Mouse (Mus musculus) embryo, embryonic 10.5 days (tissue): ENCODE measurements around the gene Ciao2a.

Experiments used
- DNase-seq: peaks from one replicate; pipeline ENCODE4 v3.0.0-alpha.2; 2015; ENCODE audit warnings: low spot score

Ciao2a gene

DNA sequence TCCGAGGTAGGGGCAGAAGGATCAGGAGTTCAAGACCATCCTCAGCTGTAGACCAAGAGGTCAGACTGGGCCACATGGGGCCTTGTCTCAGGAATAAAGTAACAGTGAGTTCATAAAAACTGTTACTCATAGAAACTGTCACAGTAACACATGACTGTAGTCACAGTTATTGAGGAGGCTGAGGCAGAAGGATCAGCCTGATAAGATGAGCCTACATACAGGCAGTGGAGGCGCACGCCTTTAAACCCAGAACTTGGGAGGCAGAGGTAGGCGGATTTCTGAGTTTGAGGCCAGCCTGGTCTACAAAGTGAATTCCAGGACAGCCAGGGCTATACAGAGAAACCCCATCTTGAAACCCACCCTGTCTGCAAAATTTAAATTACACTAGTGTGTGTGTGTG, 6.3 kb upstream of the Ciao2a start:
- no peak for DNase-seq

DNA sequence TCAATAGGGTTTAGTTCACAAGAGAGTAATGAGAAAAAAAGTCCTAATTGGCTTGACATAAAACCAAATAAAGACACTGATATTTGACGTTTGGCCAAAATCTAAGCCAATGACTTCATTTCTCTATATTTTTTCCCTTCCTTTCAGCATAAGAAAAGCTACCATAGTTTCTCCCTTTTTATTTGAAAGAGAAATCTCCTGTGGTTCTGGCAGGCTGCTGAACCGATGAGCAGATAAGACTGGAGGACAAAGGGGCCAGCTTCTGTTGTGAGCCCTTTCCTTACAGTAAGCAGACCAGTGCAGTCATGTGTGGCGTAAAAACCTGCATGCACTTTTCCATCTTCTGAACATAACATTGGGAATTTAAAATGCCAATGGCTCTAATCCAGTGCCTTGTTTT, 5.5 kb upstream of the Ciao2a start:
- no peak for DNase-seq

DNA sequence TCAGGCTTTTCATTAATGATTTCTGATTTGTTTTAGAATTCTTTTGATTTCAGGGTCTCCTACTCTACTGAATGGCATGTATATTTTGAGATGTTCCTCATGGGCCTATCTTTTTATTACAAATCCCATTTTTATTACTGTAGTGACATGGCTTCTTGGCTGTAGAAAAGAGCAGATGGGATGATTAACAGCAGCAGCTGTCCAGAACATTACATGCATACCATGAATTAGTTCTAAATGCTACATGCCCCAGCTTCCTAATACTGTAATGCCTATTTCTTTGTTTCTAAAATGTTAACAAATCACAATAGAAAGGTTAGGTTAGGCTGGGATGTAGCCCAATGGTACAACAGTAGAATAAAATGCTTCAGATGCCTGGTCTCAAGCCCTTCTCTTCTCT, 5.0 kb upstream of the Ciao2a start:
- no peak for DNase-seq

DNA sequence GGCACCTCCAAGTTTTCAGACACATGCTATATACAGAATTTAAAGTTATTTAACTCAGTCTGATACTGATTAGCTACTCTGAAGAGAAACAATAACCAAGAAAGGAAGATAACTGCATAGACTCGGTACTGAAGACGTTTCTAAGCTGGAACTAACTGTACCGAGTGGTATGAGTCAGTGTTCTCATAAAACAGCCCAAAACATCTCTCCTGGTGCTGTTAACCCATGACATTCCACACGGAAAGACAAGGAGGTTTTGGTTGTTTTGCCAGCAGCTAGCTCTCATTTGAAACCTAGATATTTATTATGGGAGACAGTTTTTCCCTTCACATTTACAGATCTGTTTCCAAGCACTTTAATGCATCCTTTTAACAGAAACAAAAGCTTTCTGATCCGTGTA, 2.8 kb upstream of the Ciao2a start:
- DNase-seq = no peak

DNA sequence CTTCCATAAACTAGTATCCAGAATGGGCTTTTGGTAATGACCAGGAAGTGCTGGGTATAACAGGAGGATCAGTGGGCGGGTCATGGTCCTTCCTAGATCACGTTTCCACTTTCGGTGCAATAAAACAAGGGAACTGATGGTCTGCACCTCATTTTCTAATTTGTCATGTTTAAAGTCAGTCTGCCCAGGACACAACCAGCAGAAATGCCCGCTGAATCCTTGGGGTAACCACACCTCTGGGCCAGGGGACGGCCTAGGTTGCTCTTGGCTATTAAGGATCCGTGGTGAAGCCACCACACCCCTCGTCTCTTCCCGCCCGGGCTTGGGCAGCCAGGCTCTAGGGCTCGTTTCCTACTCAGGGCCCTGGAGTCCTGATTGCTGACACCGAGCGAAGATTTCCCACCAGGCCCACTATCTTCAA, 2.3 kb upstream of the Ciao2a start:
- DNase-seq = peak; percentile 62

DNA sequence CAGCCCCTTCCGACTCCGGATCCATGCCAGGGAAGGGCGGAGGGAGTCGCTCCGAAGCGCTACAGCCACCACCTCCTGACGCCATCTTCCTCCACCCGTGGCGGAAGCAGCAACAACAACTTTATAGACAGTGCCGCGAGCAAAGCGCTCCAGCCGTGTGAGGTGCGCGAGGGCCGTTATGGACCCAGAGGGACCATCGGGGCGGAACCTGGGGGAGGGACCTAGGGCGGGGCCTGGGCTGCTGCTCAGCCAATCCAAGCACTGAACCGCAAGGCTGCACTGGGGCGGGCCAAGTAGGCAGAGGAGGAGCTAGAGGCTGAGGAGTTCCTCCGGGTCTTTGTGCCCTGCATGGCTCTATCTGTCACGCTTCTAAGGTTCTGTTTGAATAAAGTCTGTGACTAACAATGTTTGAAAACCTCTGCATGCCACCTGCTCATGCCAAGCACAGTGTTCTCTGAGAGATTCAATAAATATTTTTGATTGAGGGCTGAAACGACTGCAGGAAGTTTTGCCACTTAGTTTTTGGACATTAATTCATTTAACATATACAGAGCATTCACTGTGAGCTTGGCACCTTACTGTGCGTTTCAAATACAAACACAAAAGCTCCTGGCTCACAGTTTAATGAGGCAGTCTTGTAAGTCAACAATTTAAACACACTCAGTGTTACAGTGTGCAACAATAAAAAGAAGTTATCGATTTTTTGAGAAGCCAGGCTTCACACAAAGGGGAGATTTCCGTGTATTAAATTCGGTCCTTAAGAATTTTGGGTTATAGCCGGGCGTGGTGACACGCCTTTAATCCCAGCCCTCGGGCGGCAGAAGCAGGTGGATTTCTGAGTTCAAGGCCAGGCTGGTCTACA, 1.5 kb upstream of the Ciao2a start:
- peak; percentile 99 for DNase-seq

DNA sequence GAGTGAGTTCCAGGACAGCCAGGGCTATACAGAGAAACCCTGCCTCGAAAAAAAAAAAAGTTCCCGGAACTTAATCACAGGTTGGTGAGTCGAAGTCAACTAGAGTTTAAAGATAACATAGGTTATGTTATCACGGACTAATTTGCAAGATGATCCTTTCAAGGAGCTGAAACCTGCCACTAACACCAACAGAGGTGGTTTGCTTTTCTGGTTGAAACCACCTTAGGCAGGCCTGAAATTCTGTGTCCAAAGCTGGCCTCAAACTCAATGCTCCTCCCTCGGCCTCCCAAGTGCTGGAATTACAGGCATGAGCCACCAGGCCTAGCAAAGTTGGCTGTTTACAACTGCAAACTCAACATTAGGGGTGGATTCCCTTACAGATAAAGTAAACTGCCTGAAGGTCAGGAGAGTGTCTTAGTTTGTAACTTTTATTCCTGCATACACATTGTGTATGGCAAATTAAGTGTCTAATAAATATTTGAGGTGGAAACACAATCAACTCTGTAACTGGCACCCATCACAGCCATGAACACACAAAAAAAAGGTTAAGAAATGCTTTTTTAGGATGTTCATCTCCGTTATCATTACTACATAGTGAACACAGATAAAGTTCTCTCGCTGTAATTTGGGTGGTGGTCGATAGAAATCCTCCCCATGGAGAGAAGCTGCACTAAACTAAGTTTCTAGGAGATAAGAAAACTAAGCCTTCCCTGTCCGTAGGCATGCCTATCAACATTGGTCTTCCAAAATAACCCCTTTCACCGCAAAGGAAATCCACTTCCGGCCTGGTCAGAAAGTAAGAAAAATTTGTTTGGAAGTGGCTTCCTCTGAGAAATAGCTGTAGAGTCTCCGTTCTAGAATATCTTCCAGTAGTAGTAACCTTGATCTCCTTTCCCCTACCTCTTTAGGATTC, 612 bp upstream of the Ciao2a start:
- peak; percentile 42 for DNase-seq

DNA sequence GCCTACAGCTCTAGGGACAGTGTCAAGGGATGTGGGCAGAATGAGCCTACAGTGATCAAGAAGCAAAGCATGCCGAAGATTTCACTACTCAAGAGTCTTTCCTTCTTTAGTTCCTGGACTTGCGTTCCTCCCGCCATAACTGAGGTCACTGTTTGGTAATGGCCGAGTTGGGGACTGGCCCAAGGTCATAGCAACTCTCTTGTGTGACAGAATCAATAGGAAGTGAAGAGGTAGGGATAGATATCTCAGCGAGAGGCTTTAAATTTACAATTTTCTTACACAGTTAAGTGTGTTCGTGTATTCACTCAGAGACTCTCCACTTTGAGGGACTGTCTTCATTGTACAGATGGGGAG, 759 bp downstream of the Ciao2a start:
- DNase-seq = peak; percentile 42

DNA sequence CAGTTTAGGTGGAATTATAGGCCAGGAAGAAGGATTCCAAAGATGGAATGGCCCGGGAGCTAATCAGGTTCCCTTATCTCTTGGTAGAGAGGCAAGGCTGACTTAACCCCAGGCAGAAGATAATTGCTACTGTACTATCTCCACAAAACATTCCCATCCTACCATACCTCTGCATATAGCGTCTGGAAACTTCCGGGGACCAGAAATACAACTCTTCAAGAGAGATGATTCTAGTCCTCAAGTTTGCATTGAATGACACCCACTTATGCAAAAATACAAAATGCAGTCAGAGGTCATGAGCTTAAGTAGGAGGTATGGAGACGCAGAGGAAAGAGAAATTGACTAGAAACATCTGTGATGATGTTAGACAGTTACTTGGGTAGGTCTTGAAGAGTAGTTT, 1.5 kb downstream of the Ciao2a start:
- DNase-seq = no peak

DNA sequence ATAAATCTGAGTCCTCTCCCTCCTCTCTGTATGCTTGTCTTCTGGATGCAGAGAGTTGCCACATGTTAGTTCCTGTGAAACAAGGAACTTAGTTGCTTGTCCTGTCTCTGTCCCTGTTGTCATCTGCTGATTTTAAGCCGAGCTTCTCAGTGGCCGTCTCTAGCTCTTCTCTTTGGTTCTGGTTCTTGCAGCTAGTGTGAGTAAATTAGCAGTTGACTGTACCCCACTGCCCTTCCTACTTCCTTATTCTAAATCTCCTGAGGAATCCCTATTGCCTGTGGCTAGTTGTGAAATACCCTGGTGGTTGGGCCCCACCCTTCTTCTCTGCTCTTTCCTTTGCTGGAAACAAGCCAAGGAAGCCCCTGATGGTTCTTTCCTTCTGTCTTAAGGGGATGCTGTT, 5.1 kb downstream of the Ciao2a start:
- no peak for DNase-seq

DNA sequence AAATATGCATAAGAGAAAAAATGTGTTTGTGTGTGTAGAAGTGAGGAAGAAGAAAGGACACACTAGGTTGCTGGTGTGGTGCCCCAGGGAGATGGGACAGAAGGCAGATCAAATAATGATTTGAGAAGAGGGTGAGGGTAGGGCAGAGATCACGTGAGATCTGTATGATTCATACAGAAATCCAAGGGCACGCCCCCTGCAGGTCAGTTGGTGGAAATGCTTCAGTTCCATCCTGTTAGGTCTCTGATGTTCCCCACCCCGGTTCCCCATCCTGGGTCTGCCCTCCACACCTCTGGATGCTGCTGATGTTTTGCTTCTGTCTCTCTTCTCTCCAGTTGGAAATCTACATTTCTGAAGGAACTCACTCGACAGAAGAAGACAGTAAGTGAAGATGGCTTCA, 9.6 kb downstream of the Ciao2a start:
- DNase-seq = no peak

DNA sequence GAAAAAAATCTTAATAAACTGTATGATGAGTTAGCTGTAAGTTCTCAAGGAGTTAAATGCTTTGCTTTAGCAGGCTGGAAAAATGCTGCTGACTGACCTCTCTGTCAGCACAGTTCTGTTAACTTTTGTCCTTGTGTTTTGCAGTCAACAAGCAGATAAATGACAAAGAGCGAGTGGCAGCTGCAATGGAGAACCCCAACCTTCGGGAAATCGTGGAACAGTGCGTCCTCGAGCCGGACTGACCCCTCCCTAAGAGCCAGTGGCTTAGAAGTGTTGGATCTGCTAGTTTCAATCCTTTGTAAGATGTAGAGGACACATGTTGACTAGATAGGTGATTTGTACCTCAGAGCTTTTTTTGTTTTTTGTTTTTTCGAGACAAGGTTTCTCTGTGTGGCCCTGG, 11.8 kb downstream of the Ciao2a start:
- no peak for DNase-seq

DNA sequence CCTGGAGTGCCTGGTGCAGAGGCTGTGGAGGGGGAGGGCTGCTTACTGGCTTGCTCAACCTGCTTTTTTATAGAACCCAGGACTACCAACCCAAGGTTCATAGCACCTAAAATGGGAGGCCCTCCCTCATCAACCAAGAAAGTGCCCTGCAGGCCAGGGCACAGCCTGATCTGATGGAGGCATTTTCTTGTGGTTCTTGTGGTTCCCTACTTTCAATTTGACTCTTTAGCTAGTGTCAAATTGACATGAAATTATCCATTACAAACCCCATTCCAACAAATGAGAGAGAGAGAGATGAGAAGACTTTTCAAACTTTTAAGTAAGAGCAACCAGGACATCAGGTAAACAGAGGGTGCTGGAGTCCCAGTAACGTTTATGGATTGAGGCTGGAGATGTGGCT, 15.9 kb downstream of the Ciao2a start:
- DNase-seq = no peak

DNA sequence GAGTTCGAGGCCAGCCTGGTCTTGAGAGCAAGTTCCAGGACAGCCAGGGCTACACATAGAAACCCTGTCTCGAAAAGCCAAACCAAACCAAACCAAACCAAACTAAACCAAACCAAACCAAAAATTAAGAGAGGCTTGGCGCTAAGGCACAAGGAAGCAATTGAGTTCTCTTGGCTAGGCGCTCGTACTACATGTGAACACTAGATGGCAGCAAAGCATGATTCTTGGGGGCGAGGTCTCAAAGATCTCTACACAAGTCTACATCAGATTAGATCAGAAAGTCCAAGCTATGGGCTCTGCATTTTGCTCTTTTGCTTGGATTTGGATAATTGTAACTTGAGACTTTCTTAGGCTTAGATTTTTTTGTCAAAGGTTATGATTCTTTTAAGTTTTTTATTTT, 17.8 kb downstream of the Ciao2a start:
- peak; percentile 94 for DNase-seq

DNA sequence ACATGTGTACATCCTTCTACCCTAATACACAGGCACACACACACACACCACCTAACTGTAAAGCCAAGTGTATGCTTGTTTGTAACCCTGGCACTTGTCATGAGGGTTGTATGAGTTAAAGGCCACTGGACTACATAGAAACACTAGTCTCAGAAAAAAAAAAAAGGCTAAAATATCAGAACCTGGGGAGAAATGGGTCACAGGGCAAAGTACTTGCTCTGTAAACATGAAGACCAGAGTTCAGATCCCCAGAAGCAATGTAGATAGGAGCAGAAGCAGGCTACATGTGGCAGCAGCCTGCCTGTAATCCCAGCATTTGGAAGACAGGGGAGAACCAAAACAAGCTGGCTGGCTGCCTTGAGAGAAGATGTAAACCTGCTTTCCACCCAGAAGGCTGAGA, 19.7 kb downstream of the Ciao2a start:
- no peak for DNase-seq

DNA sequence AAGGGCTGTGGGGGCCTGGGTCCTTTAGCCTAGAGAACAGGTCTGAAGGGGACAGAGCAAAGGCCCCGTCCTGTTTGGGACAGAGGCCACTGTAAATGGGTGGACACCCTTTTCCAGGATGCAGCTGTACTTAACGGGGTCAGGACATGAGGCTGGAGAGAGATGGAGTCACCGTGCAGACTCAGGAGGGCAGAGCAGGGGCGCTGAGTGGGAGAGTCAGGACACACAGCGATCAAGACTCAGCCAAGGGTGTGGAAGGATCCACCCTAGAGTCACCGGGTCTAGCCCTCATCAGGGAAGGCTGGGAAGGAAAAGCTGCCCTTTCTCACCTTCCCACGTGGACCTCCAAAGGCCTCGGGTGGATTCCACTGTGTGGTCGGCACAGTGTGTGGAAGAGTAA, 25.6 kb downstream of the Ciao2a start:
- DNase-seq = no peak

DNA sequence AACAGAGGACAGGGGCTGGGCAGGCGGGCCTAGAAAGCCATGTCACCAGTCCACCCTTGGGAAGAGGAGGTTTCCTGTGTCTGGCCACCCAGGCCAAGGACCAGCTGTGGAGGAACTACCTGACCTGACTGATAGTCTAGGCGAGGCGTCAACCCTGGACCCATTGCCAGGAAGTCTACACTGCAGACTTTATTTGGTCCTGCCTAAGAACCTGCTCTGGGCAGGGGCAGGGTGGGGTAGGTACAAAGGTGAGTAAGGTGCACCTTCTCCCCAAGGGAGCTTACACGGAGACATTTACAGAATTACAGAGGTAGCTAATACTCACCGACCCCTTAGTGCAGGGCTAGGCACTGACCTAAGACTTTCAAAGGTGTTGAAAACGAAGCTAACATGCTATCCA, 27.2 kb downstream of the Ciao2a start:
- no peak for DNase-seq

DNA sequence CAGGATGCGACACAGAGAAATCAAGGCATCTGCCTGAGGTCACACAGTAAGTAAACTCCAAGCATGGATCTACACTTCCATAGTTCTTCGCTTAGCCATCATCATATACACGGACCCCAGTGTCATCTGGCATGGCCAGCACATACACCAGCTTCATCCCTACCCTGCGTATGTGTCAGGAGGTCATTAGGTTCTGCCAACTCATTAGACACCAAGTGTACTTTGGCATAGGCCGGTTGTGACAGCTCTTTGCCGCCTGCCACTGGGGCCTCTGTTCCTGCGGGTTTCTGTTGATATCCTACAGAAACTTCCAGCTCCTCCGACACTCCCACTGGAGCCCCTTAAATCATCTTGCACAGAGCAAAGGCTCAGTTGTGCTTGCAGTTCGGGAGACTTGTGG, 27.6 kb downstream of the Ciao2a start:
- no peak for DNase-seq

DNA sequence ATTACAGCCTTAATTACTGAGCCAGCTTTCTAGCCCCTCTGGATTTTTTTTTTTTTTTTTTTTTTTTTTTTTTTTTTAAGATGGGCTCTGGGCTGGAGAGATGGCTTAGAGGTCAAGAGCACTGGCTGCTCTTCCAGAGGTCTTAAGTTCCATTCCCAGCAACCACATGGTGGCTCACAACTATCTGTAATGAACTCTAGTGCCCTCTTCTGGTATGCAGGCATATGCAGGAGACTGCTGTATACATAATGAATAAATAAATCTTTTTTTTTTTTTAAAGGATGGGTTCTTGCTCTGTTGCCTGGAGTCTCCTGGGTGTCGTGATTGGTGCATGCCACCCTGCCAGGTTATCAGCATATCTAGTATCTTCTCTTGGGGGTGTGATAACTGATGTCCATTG, 29.1 kb downstream of the Ciao2a start:
- no peak for DNase-seq

DNA sequence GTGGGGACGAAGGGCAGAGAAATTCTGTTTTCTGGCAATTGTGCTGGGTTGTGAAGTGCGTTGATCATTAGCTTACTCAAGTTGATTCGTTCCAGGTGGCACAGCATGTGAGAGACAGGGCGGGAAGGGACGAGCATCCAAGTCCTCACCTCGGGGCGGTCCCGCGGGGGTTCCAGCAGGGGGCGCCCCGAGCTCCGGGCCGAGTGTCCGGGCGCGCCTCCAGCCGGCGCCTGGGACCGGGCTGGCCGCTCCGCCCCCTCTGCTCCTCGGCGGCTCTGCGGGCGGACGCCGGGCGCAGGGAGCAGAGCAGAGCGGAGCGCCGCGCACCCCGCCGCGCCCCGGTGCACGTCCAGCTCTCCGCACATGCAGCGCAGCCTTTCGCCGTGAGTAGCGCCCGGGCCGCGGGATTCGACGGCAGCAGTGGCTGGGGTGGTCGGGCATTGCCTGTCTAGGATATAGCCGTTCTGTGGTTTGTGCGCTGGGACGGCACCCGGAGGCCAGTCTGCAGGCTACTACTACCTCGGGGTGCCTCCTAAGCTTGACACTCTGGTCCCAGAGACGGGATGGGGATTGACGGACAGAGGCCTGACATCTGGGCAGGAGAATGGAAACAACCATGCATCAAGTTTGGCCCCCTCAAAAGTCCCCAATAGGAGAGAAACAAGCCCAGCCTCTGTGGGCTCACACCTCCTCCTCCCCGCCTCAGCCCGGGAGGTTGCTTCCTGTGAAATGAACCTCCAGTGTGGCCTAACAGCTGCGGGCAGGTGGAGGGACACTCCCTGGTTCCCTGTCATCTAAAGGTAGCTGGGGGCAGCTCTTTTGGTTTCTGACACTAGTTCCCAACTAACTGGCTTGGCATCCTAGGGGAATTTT, 31.8 kb downstream of the Ciao2a start, which contains the start of gene Dapk2:
Gene Dapk2, plus strand, starts transcription at position 266 of the 873 bp plus-strand sequence.
- DNase-seq = peak; percentile 86

DNA sequence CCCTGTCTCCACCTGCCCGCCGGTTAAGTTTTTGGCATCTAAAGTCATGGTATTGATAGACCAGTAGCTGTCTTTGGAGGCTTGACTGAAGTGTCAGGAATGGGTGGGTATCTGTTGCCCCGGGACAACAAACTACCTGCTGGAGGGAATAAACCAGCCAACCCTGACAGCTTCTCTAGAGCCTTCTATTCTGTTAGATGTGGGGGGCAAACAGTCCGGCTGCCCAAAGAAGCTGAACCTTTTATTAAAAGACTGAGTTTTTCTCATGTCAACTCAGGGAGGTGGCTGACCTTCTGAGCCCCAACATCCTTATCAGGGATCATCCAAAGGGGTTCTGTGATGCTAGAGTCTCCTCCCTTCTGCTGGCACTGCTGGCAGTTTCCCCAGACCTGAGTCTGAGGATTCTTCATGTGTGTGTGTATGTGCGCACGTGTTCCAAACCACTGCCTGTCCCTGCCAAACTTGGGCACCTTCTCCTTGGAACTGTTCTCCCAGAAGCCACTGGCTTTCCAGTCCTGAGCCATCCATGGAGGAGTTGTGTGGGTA, 32.5 kb downstream of the Ciao2a start:
- DNase-seq = no peak

DNA sequence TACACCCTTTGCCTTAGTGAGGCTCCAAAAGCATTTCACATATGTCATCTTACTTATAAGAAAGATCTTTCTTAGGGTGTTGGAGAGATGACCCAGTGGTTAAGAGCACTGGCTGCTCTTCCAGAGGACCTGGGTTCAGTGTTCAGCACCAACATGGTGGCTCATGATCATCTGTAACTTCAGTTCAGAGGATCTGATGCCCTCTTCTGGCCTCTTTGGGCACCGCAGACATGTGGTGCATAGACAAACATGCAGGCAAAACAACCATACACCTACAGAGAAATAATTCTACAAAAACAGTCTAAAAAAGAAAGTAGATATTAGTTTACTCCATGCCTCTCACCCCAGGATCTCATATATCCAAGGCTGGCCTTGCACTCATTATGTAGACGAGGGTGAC, 33.7 kb downstream of the Ciao2a start:
- DNase-seq = no peak
